Mouse (Mus musculus) spleen, postnatal 36 days (tissue): ENCODE results near the gene Cenpb.
A peak's percentile ranks its signal among the peaks of the same experiment; 100 is the strongest.

Experiments
- DNase-seq, 2 experiments: peaks; one replicate each; pipeline ENCODE4 v3.0.0; 2022; ENCODE audit warnings: low spot score in 2 of 2, mixed read lengths in 1 of 2

The Cenpb gene

DNA sequence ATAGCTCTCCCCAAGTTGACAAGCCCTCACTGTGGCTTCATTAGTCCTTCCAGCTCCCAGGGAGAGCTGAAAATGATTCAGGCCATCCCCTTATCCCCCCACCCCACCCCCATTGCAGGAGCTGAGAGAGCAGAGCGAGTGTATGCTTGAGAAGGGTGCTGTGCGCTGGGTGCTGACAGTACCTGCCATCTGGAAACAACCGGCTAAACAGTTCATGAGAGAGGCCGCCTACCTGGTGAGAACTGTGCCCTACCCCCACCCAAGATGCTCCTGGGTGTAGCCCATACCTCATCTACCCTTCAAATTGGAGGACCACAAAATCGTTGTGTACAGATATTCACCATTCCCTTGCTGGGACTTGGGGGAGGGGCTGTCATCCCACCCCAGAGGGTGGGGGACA is 40.6 kb downstream of the Cenpb start:
- no peak for DNase-seq

DNA sequence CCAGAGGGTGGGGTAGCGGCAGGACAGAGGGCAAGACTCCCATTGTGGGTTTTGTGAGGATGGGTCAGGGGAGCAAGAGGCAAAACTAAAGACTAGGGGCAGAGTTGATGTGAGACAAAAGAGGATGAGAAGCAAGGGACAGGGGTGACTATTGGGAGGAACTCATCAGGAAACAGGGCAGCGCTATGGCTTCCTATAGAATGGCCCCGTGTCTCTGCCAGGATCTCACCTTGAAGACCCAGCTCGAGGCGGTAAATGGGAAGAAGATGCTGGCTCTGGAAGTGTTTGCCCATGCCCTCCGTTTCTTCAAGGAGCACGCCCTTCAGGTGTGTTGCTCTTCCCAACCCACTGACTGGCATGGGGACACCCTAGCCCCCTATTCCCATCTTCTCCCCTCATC is 41.1 kb downstream of the Cenpb start:
- DNase-seq: no peak

DNA sequence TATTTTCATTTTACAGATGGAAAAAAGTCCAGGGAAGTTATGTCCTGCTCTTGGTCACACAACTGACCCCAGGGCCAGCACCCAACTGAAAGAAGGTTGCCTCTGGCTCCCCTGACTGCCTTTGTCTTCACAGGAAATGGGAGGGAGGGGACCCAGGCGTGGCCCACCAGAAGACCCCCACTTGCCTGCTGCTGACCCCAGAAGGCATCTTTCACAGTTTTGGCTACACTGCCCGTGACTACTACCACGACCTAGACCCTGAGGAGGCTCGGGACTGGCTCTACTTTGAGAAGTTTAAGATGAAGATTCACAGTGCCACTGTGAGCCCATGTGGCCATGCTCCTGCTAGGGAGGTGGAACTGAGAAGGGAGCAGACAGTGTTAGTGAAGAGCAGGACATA is 41.6 kb downstream of the Cenpb start:
- no peak for DNase-seq

DNA sequence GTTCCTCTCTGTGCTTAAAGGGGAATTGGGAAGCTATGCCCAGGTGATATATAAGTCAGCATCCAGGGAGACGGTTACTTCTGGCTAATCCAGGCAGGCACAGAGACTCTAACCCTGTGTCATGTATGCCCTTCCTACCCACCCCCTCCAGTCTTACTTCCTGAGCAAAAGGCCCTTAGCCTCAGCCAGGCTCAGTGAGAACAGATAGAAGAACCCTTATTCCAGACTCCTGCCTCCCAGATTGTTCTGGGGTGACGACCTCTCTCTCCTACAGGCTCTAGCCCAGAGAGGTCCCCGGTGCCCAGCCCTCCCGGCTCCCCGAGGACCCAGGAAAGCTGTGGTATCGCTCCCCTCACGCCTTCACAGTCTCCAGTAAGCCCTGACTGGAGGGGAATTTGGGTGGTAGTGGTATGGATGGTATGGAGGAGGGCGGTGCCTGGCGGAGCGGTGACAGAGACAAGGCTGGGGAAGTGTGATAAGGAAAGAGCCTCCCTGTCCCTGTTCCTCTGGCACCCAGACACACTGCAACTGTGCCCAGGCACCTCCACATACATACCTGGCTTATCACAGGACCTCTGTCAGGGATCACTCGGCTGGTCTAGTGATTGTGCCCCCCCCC is 44.2 kb downstream of the Cenpb start:
- peak; percentile 61 to 74 for DNase-seq

DNA sequence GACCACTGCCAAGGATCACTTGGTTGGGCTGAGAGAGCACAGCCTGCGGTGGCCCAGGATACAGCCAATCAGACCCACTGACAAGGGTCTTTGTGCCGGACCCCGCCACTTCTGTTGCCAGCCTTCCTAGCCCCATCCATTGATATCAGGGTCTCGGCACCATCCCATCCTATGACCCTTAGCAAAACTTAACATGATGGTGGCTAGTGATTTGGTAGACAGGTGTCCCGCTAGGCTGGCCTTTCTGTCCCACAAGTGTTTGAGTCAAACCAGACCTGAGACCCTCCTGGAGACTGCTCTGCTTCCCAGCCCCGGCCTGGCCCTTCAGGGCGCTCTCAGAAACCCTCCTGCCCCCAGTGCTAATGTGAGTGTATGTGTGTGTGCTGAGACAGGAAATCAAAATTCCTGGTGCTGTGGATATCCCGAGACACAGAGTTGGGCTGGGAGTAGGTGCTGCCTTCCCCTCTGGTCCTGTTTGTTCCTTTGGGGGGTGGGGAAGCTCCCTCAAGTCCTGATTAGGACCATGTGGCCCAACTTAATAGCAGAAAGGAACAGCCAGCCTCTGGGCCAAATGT is 45.0 kb downstream of the Cenpb start:
- no peak for DNase-seq

DNA sequence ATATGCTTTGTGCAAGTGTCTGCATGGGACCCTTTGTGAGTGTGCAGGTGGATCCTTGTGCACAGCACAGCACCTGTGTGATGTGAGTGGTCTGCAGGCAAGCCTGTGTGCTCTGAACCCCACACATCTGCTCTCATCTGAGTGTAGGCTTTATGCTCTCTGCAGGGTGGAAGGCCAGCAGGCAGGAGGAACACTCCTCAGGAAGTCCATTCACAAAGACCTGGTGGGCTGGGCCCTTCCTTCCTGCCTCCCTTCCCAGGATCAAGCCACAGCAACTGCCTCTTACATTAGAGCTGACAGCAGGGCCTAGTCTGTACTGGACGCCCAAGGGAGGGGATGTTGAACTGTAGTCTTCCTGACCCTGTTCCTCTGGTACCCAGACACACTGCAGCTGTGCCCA is 45.5 kb downstream of the Cenpb start:
- DNase-seq: no peak

DNA sequence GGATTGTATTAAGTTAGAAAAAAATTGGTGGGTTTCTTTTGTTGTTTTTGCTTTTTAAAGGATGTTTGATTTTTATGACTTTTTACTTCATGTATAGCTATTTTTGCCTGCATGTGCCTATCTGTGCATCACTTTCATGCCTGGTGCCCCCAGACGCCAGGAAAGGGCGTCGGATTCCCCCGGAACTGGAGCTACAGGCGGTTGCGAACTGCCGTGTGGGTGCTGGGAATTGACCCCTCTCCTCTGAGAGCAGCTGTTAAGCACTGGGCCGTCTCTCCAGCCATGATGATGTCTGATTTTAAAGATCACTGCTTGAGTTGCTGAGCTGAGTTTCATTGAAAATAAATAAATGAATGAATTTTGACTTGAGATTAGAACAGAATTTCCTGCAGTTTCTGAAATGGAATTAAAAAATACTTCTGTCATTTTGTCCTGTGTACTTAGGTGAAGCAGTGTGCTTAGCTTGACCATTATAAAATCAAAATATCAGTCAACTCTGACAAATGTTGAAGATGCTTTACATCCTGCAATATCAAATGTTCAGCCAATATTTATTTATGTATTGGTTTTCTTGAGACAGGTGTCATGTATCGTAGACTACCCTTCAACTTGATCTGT is 46.8 kb downstream of the Cenpb start, which contains the start of gene Gm11037:
TSS of gene Gm11037 (plus strand) at position 568 of the 618 bp plus-strand sequence.
- no peak for DNase-seq

DNA sequence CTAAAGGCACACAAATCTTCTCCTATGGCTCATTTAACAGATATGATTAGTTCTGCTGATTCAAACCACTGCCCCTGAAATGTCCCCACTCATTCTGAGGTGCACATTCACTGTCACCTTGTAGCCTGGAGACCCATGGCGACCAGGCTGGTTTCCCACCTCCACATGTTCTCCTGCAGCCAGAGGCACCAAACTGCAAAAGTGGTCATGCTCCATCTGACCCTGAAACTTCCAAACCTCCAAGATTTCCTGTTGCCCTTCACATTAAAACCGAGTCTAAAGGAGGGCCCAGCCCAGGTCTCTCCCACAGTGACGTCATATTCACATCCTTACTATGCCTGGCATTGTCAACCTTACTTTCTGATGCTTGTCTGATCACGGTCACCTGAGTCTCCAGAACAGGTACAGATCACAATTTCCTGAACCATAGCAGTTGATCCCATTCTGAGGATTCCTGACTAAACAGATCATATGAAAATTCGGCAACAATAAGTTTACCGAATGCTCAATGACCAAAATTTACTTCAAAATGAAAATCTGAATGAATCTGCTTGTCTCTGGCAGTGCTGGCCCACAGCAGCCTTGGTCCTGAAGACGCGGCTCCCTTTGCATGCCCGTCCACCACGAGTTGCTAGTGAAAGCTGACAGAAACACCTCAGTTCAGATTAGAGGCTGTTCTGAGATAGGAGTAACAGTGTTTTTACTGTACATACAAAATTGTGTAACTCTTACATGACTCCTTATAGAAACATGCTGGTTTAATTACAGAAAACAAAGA is 47.6 kb downstream of the Cenpb start:
- no peak for DNase-seq

DNA sequence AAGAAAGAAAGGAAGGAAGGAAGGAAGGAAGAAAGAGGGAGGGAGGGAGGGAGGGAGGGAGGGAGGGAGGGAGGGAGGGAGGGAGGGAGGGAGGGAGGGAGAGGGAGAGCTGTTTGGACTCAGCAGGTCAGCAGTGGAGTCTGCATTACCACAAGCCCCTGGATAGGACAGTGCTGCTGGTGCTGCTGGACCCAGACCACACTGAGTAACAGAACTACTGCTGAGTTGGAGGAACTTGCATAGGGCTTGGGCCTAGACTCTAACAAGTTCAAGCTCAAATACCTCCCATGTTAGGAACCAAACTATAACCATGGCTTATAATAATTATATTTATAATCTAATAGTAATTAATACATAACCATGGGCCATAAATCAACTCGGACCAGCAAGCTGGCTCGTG is 49.0 kb downstream of the Cenpb start:
- DNase-seq: no peak

DNA sequence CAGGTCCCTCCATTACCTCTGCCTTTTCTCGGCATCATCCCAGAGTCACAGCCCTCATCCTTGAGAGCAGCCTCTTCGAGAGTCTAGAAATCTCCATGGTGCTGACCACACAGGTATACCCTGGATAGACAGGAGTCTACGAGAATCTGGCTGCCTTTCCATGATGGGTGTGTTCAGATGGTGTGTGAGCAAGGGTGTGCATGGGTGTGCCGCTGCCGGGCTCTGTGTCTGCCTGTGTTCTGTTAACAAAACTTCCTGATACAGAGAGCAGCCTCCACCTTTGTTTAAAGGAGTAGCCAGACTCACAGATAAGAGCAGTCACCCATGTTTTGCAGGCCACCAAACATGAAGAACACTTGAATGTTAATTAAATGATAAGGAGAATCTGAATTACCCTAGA is 50.0 kb downstream of the Cenpb start:
- no peak for DNase-seq

DNA sequence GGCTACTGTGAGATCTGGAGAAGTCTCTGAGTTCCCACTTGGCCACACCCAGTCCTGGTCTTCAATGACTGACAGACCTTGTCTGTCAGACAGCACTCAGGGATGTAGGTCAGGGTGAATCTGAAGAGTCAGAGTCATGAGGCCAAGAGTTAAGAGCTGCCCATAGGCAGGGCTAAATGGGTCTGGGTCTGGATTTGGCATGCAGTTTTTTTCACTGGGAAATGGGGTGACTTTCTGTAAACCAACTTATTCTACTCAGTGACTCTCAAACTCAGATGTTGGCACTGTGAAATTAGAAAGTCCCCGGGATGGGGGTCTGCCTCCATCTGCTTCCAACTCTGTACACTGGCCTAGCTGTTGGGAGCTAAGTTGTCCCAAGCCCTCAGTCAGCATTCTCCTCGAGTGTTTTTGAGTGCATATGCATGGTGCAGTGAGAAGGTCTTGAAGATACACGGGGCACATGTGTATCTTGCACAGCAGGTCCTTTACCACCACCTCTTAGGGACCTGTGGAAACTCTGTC is 51.2 kb downstream of the Cenpb start:
- DNase-seq: no peak

DNA sequence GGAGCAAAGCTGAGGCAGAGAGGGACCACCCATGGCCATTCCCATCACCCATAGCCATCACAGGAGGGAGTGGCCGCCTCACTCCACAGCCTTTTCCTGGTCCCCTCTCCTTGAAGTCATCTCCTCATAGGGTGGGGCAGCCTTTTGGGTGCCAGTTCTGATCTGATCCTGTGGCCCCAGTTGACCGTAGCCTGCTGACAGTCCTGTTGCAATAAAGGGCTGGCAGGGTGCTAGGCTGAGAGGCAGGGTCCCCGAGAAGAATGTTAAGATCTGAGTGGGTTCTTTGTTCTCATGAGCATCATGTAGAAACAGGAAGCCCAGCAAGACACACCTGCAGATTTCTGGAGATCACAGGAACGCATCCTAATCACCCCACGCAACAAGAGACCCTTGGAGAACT is 51.7 kb downstream of the Cenpb start:
- DNase-seq: no peak

DNA sequence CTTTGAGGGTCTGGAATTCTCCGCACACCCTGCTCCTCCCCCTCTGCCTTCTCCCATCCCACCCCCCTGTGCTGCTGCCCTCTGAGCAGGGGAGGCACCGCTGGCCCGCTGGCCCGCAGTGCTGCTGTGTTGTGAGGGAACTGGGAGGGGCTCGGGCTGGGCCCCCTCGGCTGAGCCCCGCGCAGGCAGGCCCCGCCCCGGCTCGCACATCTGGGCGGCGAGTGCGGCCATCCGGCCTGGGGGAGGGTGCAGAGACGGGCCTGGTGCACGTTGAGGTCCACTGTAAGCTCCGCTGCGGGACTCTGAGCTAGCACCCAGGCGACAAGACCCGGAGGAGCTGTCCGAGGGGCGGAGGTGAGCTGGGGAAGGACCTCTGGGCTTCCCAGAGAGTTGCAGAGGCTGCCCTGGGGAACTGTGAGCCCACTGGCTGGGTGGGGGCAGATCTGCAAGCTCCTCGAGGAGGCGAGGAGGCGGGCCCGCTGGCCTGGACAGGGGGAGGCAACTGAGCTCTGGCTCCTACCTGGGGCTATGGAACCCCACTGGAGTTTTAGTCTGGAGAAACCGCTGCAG is 52.6 kb downstream of the Cenpb start, which contains the start of gene Hspa12b:
TSS of gene Hspa12b (plus strand) at position 120 of the 570 bp plus-strand sequence.
- no peak for DNase-seq

DNA sequence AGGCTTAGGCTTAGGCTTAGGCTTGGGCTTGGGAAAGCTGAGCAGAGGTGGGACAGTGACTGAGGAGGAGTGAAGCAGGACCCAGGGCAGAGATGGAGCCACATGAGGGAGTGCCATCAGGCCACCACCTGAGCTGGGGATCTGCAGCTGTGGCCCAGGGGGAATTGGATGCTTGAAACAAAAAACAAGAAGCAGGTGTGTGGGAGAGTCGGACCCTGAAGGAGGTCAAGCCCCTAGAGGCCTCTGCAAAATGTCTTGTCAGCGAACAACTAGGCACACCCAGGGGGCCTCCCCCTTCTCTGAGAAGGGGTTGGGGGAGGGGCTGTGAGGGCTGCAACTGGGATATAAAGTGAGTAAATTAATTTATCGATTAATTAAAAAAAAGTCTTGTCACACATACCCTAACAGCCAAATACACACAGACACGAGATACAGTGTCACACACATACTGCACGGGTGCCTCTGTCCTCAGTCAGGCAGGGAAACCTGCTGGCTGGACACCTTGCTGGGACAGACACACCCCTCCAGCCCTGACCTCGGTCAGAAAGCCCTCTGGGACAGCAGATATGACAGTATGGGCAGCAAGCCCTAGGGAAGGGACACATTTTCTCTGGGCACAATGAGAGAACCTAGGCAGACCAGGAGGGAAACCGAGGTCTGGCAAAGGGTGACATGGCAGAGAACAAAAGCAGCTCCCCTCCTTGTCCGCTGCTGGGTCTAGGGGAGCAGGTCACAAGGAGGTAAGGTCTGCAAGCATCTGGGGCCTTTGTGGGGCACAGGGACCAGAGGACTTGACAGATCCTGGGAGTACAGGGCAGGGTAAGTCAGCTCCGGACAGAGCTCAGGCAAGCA is 53.7 kb downstream of the Cenpb start:
- no peak for DNase-seq
